Mouse (Mus musculus) CH12.LX (cell line): ENCODE data around the gene Rmnd1. TPM values are rescaled to one million over a fixed set of nuclear protein-coding genes. Genes with fewer than 3 reads are reported as not detected.

Experiments
- DNase-seq: peaks from one replicate; pipeline ENCODE4 v3.0.0-alpha.2; 2013; ENCODE audit errors: extremely low read depth
- H3K27ac ChIP-seq: 2 replicates; pipeline ENCODE4 v1.5.1; 2012; ENCODE audit warnings: low read depth, mild to moderate bottlenecking, control low read depth, moderate library complexity; ENCODE audit not compliant: insufficient read depth
- H3K27me3 ChIP-seq: replicated peaks from 2 replicates; pipeline ENCODE3; 2012; ENCODE audit warnings: inconsistent platforms
- H3K36me3 ChIP-seq, 2 experiments: replicated peaks in 1 of 2; 2 replicates each; pipeline versions ENCODE3 to v1.6.1; 2012; ENCODE audit warnings: inconsistent platforms in 1 of 2, low read length in 1 of 2, mild to moderate bottlenecking in 1 of 2, mixed read lengths in 1 of 2, moderate library complexity in 1 of 2; ENCODE audit not compliant: control insufficient read depth in 1 of 2, insufficient read depth in 1 of 2
- H3K4me1 ChIP-seq, 2 experiments: 2 replicates each; pipeline ENCODE4 v1.6.1; 2012; ENCODE audit warnings: inconsistent platforms in 1 of 2, moderate library complexity in 1 of 2; ENCODE audit not compliant: insufficient read depth in 2 of 2, control insufficient read depth in 1 of 2
- H3K4me2 ChIP-seq: 2 replicates; pipeline ENCODE4 v1.6.1; 2012; ENCODE audit warnings: low read depth, mild to moderate bottlenecking, control low read depth; ENCODE audit not compliant: poor library complexity, insufficient read depth, severe bottlenecking
- H3K4me3 ChIP-seq, 3 experiments: fragments of 150-350 bp in 1 of 3; sonication (generic) in 1 of 3; replicated peaks in 1 of 3; 2 replicates each; pipeline versions ENCODE3 to v1.5.1; 2011 to 2012; ENCODE audit warnings: low read depth in 2 of 3, low read length in 2 of 3, mild to moderate bottlenecking in 2 of 3, moderate library complexity in 2 of 3, control low read depth in 1 of 3, improper control_type of control experiment in 1 of 3, inconsistent platforms in 1 of 3, mixed read lengths in 1 of 3; ENCODE audit not compliant: poor library complexity in 1 of 3
- H3K79me2 ChIP-seq: replicated peaks from 2 replicates; pipeline ENCODE4 v1.6.1; 2012; ENCODE audit warnings: mild to moderate bottlenecking, moderate library complexity; ENCODE audit not compliant: control insufficient read depth, poor library complexity, insufficient read depth, severe bottlenecking; ENCODE audit errors: extremely low read depth
- H3K9ac ChIP-seq: 2 replicates; pipeline ENCODE4 v1.6.1; 2012; ENCODE audit warnings: low read depth, mild to moderate bottlenecking, control low read depth, moderate library complexity; ENCODE audit not compliant: insufficient read depth
- H3K9me3 ChIP-seq: replicated peaks from 2 replicates; pipeline ENCODE3; 2012; ENCODE audit warnings: low read length, inconsistent platforms, mixed read lengths
- BHLHE40 ChIP-seq: IDR thresholded peaks from 2 replicates; pipeline ENCODE4 v1.6.1; 2011; ENCODE audit warnings: mild to moderate bottlenecking, low read depth, low read length, improper control_type of control experiment
- CTCF ChIP-seq, 2 experiments: IDR thresholded peaks in 1 of 2; conservative IDR thresholded peaks in 1 of 2; 2 replicates each; pipeline ENCODE4 v1.5.1; 2011 to 2012; ENCODE audit warnings: low read depth in 2 of 2, low read length in 2 of 2, improper control_type of control experiment in 1 of 2, inconsistent platforms in 1 of 2, mild to moderate bottlenecking in 1 of 2, moderate library complexity in 1 of 2
- KAT2A ChIP-seq: IDR thresholded peaks from 2 replicates; pipeline ENCODE4 v1.6.1; 2012; ENCODE audit warnings: low read length, improper control_type of control experiment, inconsistent platforms; ENCODE audit not compliant: insufficient replicate concordance
- MAFK ChIP-seq: IDR thresholded peaks from 2 replicates; pipeline ENCODE4 v1.6.1; 2011; ENCODE audit warnings: low read length, improper control_type of control experiment; ENCODE audit not compliant: insufficient replicate concordance
- MEF2A ChIP-seq: IDR thresholded peaks from 2 replicates; pipeline ENCODE4 v1.6.1; 2014; ENCODE audit warnings: low read depth, mild to moderate bottlenecking, inconsistent platforms, low read length, improper control_type of control experiment, borderline replicate concordance
- MXI1 ChIP-seq: IDR thresholded peaks from 2 replicates; pipeline ENCODE4 v1.6.1; 2011; ENCODE audit warnings: mild to moderate bottlenecking, low read depth, low read length, improper control_type of control experiment
- MYC ChIP-seq: IDR thresholded peaks from 2 replicates; pipeline ENCODE4 v1.6.1; 2011; ENCODE audit warnings: low read depth, mild to moderate bottlenecking, improper control_type of control experiment, low read length
- PAX5 ChIP-seq: IDR thresholded peaks from 2 replicates; pipeline ENCODE4 v1.6.1; 2012; ENCODE audit warnings: low read length, inconsistent platforms, mixed read lengths
- RAD21 ChIP-seq: IDR thresholded peaks from 2 replicates; pipeline ENCODE4 v1.6.1; 2011; ENCODE audit warnings: low read depth, mild to moderate bottlenecking, low read length, improper control_type of control experiment, moderate library complexity
- TBP ChIP-seq: conservative IDR thresholded peaks from 2 replicates; pipeline ENCODE4 v1.6.1; 2011; ENCODE audit warnings: low read depth, low read length, improper control_type of control experiment
- ZC3H11A ChIP-seq: IDR thresholded peaks from 2 replicates; pipeline ENCODE4 v1.6.1; 2012; ENCODE audit warnings: low read depth, mild to moderate bottlenecking, inconsistent platforms, low read length, improper control_type of control experiment
- dilution Hi-C: fragments of 300-500 bp; cut with MboI; formaldehyde crosslinking; loops from 2 replicates; pipeline ENCODE4 v1.14.3; 2020; ENCODE audit warnings: low sequenced_read_pairs; ENCODE audit not compliant: extremely low pct_unique_long_range_greater_than_20kb, extremely low pct_ligation_motif_present
- in situ Hi-C: fragments of 300-500 bp; cut with MboI; formaldehyde crosslinking; loops from 3 replicates; pipeline ENCODE4 v1.14.3; 2019; ENCODE audit warnings: low sequenced_read_pairs, low pct_ligation_motif_present, low pct_unique_long_range_greater_than_20kb, mixed read lengths
- polyA plus RNA-seq: library from polyadenylated mRNA; unstranded; fragments of >175 nt; gene quantifications from 2 replicates; pipeline ENCODE4 v1.2.1, GENCODE M21; 2012; ENCODE audit warnings: low read depth; ENCODE audit not compliant: insufficient read length
- total RNA-seq, 2 experiments: library from RNA; depleted of rRNA; stranded (reverse); fragments of 300-350 nt in 1 of 2; fragments of >200 nt in 1 of 2; gene quantifications; 2 replicates each; pipeline ENCODE4 v1.2.3; 2012 to 2014

Gene Rmnd1
- total and polyA plus RNA-seq, 3 experiments, result 29.1 to 44.4 (median 43.6) TPM

DNA sequence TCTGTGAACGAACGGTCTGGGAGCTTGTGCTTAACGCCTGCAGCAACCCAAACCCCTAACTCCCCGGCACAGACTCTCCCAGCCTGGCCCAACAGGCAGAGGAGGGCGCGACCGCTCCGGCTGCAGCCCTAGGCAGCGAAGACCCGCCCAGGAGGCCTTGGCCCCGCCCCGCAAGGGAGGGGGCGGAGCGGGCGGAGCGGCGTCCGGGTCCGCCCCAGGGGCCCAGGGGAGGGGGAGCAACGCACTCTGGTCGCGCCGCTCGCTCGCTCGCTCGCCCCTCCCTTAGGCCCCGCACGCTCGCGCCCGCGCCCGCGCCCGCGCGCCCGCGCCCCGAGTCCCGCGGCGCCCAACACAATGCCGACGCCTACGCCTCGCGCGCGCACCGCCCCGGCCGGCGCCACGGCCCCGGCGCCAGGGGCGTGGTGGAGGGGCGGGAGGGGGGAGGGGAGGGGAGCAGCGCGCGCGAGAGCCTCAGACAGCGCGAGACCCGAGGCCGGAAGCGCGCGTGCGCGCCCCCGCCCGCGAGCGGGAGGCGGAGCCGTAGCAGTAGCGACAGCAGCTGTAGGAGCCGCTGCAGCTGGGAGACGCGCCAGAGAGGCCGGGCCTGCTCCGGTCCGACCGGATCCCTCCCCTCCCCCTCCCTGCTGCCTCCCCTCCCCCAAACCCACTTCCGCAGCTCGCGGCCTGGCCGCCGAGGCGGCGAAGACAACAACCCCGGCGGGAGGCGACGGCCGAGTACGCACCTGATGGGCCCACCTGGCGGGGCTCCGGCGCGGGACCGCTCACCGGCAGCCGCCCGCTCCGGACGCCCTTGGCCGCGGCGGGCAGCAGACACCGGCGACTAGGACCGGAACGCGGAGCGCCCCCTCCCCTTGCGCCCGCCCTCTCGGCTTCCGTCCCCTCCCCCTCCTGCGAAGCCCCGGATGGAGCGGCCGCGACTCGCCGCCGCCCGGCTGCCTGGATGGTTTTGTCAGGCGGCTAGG is 45.3 kb downstream of the Rmnd1 start (continued):
- TF ChIP-seq KAT2A, result no peak
- TF ChIP-seq TBP, result 0 out of 2 replicates have a peak, but pooled peaks have one; percentile 15
- no peak for TF ChIP-seq MAFK

DNA sequence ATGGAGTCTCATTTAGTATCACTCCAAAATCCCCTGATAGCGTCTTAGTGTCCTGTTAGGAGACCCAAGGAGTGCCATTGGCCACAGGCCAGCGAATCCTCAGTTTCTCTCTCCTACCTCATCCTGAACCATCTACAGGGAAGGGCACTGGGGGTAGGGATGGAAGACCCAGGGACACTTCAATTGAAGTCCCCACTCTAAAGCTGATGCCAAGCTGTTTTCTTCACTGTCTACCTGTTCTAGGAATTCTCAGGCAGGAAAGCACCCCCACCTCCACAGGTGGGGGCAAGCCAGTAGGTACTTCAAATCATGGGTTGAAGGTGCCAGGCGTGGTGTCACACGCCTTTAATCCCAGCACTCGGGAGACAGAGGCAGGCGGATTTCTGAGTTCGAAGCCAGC is 47.9 kb downstream of the Rmnd1 start:
- no peaks in the 10 kb centered on the region for H3K9me3 ChIP-seq
- in situ Hi-C loops (no loop called here), dilution Hi-C loops (no loop called here)
- H3K79me2 ChIP-seq, result peaks cover 29% of the 10 kb centered on the region
- DNase-seq, result no peak
- no peak overlapping the region for H3K4me2 ChIP-seq
- no peak overlapping the region for H3K27ac ChIP-seq
- TF ChIP-seq BHLHE40 (no peak), ZC3H11A (no peak), RAD21 (no peak), PAX5 (no peak), MXI1 (no peak), MYC (no peak), CTCF (conservative IDR thresholded peaks at IDR 0.05 in 1 of 2, IDR thresholded peaks at IDR 0.05 in 1 of 2; ENCODE audit: low read depth in 2 of 2, low read length in 2 of 2) (no peak), MEF2A (no peak)
- no peaks in the 10 kb centered on the region for H3K27me3 ChIP-seq
- H3K36me3 ChIP-seq, result peaks cover 0 to 7% of the 10 kb centered on the region in 2 experiments
- H3K9ac ChIP-seq, result no peak overlapping the region
- H3K4me3 ChIP-seq, result no peak overlapping the region
- H3K4me1 ChIP-seq, result peaks cover 0 to 11% of the 10 kb centered on the region in 2 experiments; a peak in 2 of 4 replicates

DNA sequence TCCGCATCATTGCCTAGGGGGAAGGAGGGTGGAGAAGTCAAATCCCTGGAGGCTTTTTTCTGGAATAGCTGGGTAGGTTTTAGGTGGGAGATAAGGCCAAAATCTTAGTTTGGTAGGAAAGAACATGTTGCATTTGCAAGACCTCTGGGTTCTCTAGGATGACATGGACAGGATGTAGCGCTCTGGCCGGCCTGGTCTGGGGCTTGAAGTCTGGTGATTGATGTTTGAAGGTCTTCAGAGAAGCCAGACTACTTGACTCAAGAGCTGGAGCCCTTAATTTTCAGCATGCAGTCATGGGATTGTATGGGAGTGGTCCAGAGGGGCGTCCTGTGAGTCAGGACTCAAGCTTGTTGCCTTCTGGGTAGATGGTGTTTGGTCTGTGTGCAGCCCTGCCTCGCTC is 51.4 kb downstream of the Rmnd1 start:
- Histone ChIP-seq H3K4me1 (peaks cover 0 to 4% of the 10 kb centered on the region in 2 experiments; a peak in 1 of 4 replicates), H3K27me3 (no peaks in the 10 kb centered on the region)

More for the DNA sequence above, 51.4 kb downstream of the Rmnd1 start:
- dilution Hi-C loops, result no loop called here
- Histone ChIP-seq H3K9me3 (no peaks in the 10 kb centered on the region), H3K36me3 (peaks cover 0 to 11% of the 10 kb centered on the region in 2 experiments), H3K4me3 (no peak overlapping the region), H3K4me2 (no peak overlapping the region), H3K79me2 (peaks cover 5% of the 10 kb centered on the region; the same call in 1 of the 2 replicates), H3K27ac (no peak overlapping the region), H3K9ac (no peak overlapping the region)
- no peak for DNase-seq
- in situ Hi-C loops, result no loop called here
- no peak for TF ChIP-seq KAT2A
